Mouse (Mus musculus): ENCODE results near the gene Kmt5b. TPM values are rescaled to one million over a fixed set of nuclear protein-coding genes. Genes with fewer than 3 reads are reported as not detected.

The Kmt5b gene
- polyA plus RNA-seq, 1 experiment from 2014 or later, result 52.7 TPM

GRCm38 (mm10) chr19:3765221-3765820, 1.9 kb upstream of the Kmt5b start:
- no peak for ATAC-seq (ENCODE audit: low FRiP score)
- H3K36me3 ChIP-seq (ENCODE audit: control insufficient read depth, insufficient read depth, low read length), result no peaks in the 10 kb centered on the region
- H3K27ac ChIP-seq (ENCODE audit: low read depth, low read length), result no peak overlapping the region
- 81% methylated on average over 4 of the region's 4 CpGs for WGBS
- no peaks in the 10 kb centered on the region for H3K9me3 ChIP-seq (ENCODE audit: control insufficient read depth, low read length)
- no peak overlapping the region for H3K9ac ChIP-seq (ENCODE audit: low read depth, low read length)
- H3K4me1 ChIP-seq (replicated peaks; ENCODE audit: control insufficient read depth, insufficient read depth, low read length), result peaks cover 4% of the 10 kb centered on the region; the same call in 1 of the 2 replicates
- no peak overlapping the region for H3K4me2 ChIP-seq (replicated peaks; ENCODE audit: low read depth, low read length)
- DNase-seq (ENCODE audit: low spot score), result no peak
- H3K4me3 ChIP-seq (ENCODE audit: low read depth, low read length), result no peak overlapping the region
- no peaks in the 10 kb centered on the region for H3K27me3 ChIP-seq (ENCODE audit: control insufficient read depth, insufficient read depth, low read length)

GRCm38 (mm10) chr19:3766378-3766777, 843 bp upstream of the Kmt5b start:
- H3K9ac ChIP-seq (ENCODE audit: low read depth, low read length), result 0 out of 2 replicates have a peak overlapping the region, but pooled peaks have one; percentile 100
- H3K36me3 ChIP-seq (ENCODE audit: control insufficient read depth, insufficient read depth, low read length), result no peaks in the 10 kb centered on the region
- no peak for ATAC-seq (ENCODE audit: low FRiP score)
- 93% methylated on average over 5 of the region's 5 CpGs for WGBS
- H3K27ac ChIP-seq (ENCODE audit: low read depth, low read length), result no peak overlapping the region
- no peaks in the 10 kb centered on the region for H3K9me3 ChIP-seq (ENCODE audit: control insufficient read depth, low read length)
- peaks cover 4% of the 10 kb centered on the region; the same call in 1 of the 2 replicates for H3K4me1 ChIP-seq (replicated peaks; ENCODE audit: control insufficient read depth, insufficient read depth, low read length)
- no peak for DNase-seq (ENCODE audit: low spot score)
- no peaks in the 10 kb centered on the region for H3K27me3 ChIP-seq (ENCODE audit: control insufficient read depth, insufficient read depth, low read length)
- no peak overlapping the region; the same call in 1 of the 2 replicates for H3K4me2 ChIP-seq (replicated peaks; ENCODE audit: low read depth, low read length)
- H3K4me3 ChIP-seq (ENCODE audit: low read depth, low read length), result peak overlapping the region; percentile 100; the same call in 1 of the 2 replicates

GRCm38 (mm10) chr19:3767781-3768696, 818 bp downstream of the Kmt5b start:
- H3K4me3 ChIP-seq (ENCODE audit: low read depth, low read length), result peak overlapping the region; percentile 100
- H3K9me3 ChIP-seq (ENCODE audit: control insufficient read depth, low read length), result no peaks in the 10 kb centered on the region
- H3K4me2 ChIP-seq (replicated peaks; ENCODE audit: low read depth, low read length), result peak overlapping the region; percentile 90
- H3K27me3 ChIP-seq (ENCODE audit: control insufficient read depth, insufficient read depth, low read length), result no peaks in the 10 kb centered on the region
- H3K9ac ChIP-seq (ENCODE audit: low read depth, low read length), result peak overlapping the region; percentile 100
- WGBS, result 0% methylated on average over 83 of the region's 111 CpGs
- H3K27ac ChIP-seq (ENCODE audit: low read depth, low read length), result peak overlapping the region; percentile 100
- peak; percentile 94 for DNase-seq (ENCODE audit: low spot score)
- ATAC-seq (ENCODE audit: low FRiP score), result peak; percentile 77
- H3K36me3 ChIP-seq (ENCODE audit: control insufficient read depth, insufficient read depth, low read length), result no peaks in the 10 kb centered on the region
- H3K4me1 ChIP-seq (replicated peaks; ENCODE audit: control insufficient read depth, insufficient read depth, low read length), result peaks cover 4% of the 10 kb centered on the region; the same call in 1 of the 2 replicates

GRCm38 (mm10) chr19:3768697-3769383, 1.6 kb downstream of the Kmt5b start:
- H3K27me3 ChIP-seq (ENCODE audit: control insufficient read depth, insufficient read depth, low read length), result no peaks in the 10 kb centered on the region
- H3K27ac ChIP-seq (ENCODE audit: low read depth, low read length), result peak overlapping the region; percentile 100
- no peaks in the 10 kb centered on the region for H3K36me3 ChIP-seq (ENCODE audit: control insufficient read depth, insufficient read depth, low read length)
- peak overlapping the region; percentile 100 for H3K9ac ChIP-seq (ENCODE audit: low read depth, low read length)
- peak; percentile 97 for DNase-seq (ENCODE audit: low spot score)
- H3K9me3 ChIP-seq (ENCODE audit: control insufficient read depth, low read length), result no peaks in the 10 kb centered on the region
- 1% methylated on average over 56 of the region's 60 CpGs for WGBS
- peak overlapping the region; percentile 100 for H3K4me3 ChIP-seq (ENCODE audit: low read depth, low read length)
- peak overlapping the region; percentile 90 for H3K4me2 ChIP-seq (replicated peaks; ENCODE audit: low read depth, low read length)
- peak; percentile 89 for ATAC-seq (ENCODE audit: low FRiP score)
- peaks cover 4% of the 10 kb centered on the region; the same call in 1 of the 2 replicates for H3K4me1 ChIP-seq (replicated peaks; ENCODE audit: control insufficient read depth, insufficient read depth, low read length)

- Histone ChIP-seq H3K4me3 (ENCODE audit: low read depth, low read length) (peak overlapping the region; percentile 100), H3K36me3 (ENCODE audit: control insufficient read depth, insufficient read depth, low read length) (no peaks in the 10 kb centered on the region), H3K9ac (ENCODE audit: low read depth, low read length) (no peak overlapping the region), H3K27ac (ENCODE audit: low read depth, low read length) (no peak overlapping the region), H3K27me3 (ENCODE audit: control insufficient read depth, insufficient read depth, low read length) (no peaks in the 10 kb centered on the region), H3K4me1 (replicated peaks; ENCODE audit: control insufficient read depth, insufficient read depth, low read length) (peaks cover 4% of the 10 kb centered on the region; the same call in 1 of the 2 replicates), H3K9me3 (ENCODE audit: control insufficient read depth, low read length) (no peaks in the 10 kb centered on the region), H3K4me2 (replicated peaks; ENCODE audit: low read depth, low read length) (peak overlapping the region; percentile 90; the same call in 1 of the 2 replicates)
- no peak for DNase-seq (ENCODE audit: low spot score)
- no peak for ATAC-seq (ENCODE audit: low FRiP score)
- WGBS, result 87% methylated on average over 6 of the region's 6 CpGs
These were observed 2.3 kb downstream of the Kmt5b start for GRCm38 (mm10) chr19:3769533-3769932.

- H3K4me3 ChIP-seq (ENCODE audit: low read depth, low read length), result no peak overlapping the region
- no peaks in the 10 kb centered on the region for H3K27me3 ChIP-seq (ENCODE audit: control insufficient read depth, insufficient read depth, low read length)
- H3K27ac ChIP-seq (ENCODE audit: low read depth, low read length), result no peak overlapping the region
- no peak overlapping the region for H3K9ac ChIP-seq (ENCODE audit: low read depth, low read length)
- no peak for DNase-seq (ENCODE audit: low spot score)
- H3K9me3 ChIP-seq (ENCODE audit: control insufficient read depth, low read length), result no peaks in the 10 kb centered on the region
- H3K36me3 ChIP-seq (ENCODE audit: control insufficient read depth, insufficient read depth, low read length), result no peaks in the 10 kb centered on the region
- WGBS, result 81% methylated on average over 2 of the region's 2 CpGs
- H3K4me2 ChIP-seq (replicated peaks; ENCODE audit: low read depth, low read length), result no peak overlapping the region
- peaks cover 4% of the 10 kb centered on the region; the same call in 1 of the 2 replicates for H3K4me1 ChIP-seq (replicated peaks; ENCODE audit: control insufficient read depth, insufficient read depth, low read length)
- ATAC-seq (ENCODE audit: low FRiP score), result no peak
These were observed 6.9 kb downstream of the Kmt5b start for GRCm38 (mm10) chr19:3774159-3774558.

GRCm38 (mm10) chr19:3778713-3779112, 11.5 kb downstream of the Kmt5b start:
- H3K4me2 ChIP-seq (replicated peaks; ENCODE audit: low read depth, low read length), result no peak overlapping the region
- H3K4me3 ChIP-seq (ENCODE audit: low read depth, low read length), result no peak overlapping the region
- H3K4me1 ChIP-seq (replicated peaks; ENCODE audit: control insufficient read depth, insufficient read depth, low read length), result no peaks in the 10 kb centered on the region
- H3K9ac ChIP-seq (ENCODE audit: low read depth, low read length), result no peak overlapping the region
- no peaks in the 10 kb centered on the region for H3K9me3 ChIP-seq (ENCODE audit: control insufficient read depth, low read length)
- peaks cover 2% of the 10 kb centered on the region; the same call in 1 of the 2 replicates for H3K36me3 ChIP-seq (ENCODE audit: control insufficient read depth, insufficient read depth, low read length)
- no peaks in the 10 kb centered on the region for H3K27me3 ChIP-seq (ENCODE audit: control insufficient read depth, insufficient read depth, low read length)
- ATAC-seq (ENCODE audit: low FRiP score) (no peak), DNase-seq (ENCODE audit: low spot score) (no peak)
- H3K27ac ChIP-seq (ENCODE audit: low read depth, low read length), result no peak overlapping the region
- 96% methylated on average over 8 of the region's 8 CpGs for WGBS

GRCm38 (mm10) chr19:3790077-3790476, 22.9 kb downstream of the Kmt5b start:
- 93% methylated on average over 1 of the region's 1 CpGs for WGBS
- Histone ChIP-seq H3K9me3 (ENCODE audit: control insufficient read depth, low read length) (no peaks in the 10 kb centered on the region), H3K4me3 (ENCODE audit: low read depth, low read length) (no peak overlapping the region), H3K9ac (ENCODE audit: low read depth, low read length) (no peak overlapping the region), H3K27me3 (ENCODE audit: control insufficient read depth, insufficient read depth, low read length) (no peaks in the 10 kb centered on the region), H3K36me3 (ENCODE audit: control insufficient read depth, insufficient read depth, low read length) (no peaks in the 10 kb centered on the region), H3K27ac (ENCODE audit: low read depth, low read length) (no peak overlapping the region), H3K4me2 (replicated peaks; ENCODE audit: low read depth, low read length) (no peak overlapping the region), H3K4me1 (replicated peaks; ENCODE audit: control insufficient read depth, insufficient read depth, low read length) (no peaks in the 10 kb centered on the region)
- DNase-seq (ENCODE audit: low spot score) (no peak), ATAC-seq (ENCODE audit: low FRiP score) (no peak)
